In genomic region chr9:55511521-55511993, GRCm38 (mm10) we compare ENCODE assay signal across 7 mouse cellular contexts. TPM values are rescaled to one million over a fixed set of nuclear protein-coding genes. Genes with fewer than 3 reads are reported as not detected.
A peak's percentile ranks its signal among the peaks of the same experiment; 100 is the strongest.
DNase-seq lines count a peak whose midpoint lies in the region; ATAC-seq lines count a peak whose summit lies in the region.

No protein-coding gene starts in this region.

- WGBS in heart, embryonic 11.5 days (ENCODE audit: insufficient replicate concordance): 0% methylated on average over 24 of the region's 32 CpGs
- WGBS in macrophage (ENCODE audit: missing documents): under 1% methylated on average over 32 of the region's 32 CpGs

- peaks cover 12% of the 10 kb centered on the region for H3K27me3 ChIP-seq in heart, embryonic 11.5 days (ENCODE audit: control insufficient read depth, insufficient read depth, low read length)
- H3K27me3 ChIP-seq in splenic B cell, adult 2 months (ENCODE audit: control insufficient read depth, insufficient read depth, low read length, poor library complexity, severe bottlenecking): no peaks in the 10 kb centered on the region

- H3K4me3 ChIP-seq in heart, embryonic 11.5 days (ENCODE audit: low read depth, low read length): peak overlapping the region; percentile 85
- peak overlapping the region; percentile 58 for H3K4me3 ChIP-seq in macrophage (ENCODE audit: inconsistent target)

- H3K9ac ChIP-seq in heart, embryonic 11.5 days (ENCODE audit: low read depth, low read length): peak overlapping the region; percentile 97

- H3K4me1 ChIP-seq in heart, embryonic 11.5 days (ENCODE audit: control insufficient read depth, insufficient read depth, low read length): peaks cover 3% of the 10 kb centered on the region; the same call in 1 of the 2 replicates

- peak overlapping the region; percentile 75 for H3K4me2 ChIP-seq in heart, embryonic 11.5 days

- peaks cover 49% of the 10 kb centered on the region for H3K79me2 ChIP-seq in macrophage (ENCODE audit: inconsistent target)

- H3K36me3 ChIP-seq in heart, embryonic 11.5 days (ENCODE audit: control insufficient read depth, insufficient read depth, low read length): no peaks in the 10 kb centered on the region
- H3K36me3 ChIP-seq in macrophage (ENCODE audit: inconsistent target): no peaks in the 10 kb centered on the region
- no peaks in the 10 kb centered on the region for H3K36me3 ChIP-seq in splenic B cell, adult 2 months (ENCODE audit: control insufficient read depth, insufficient read depth, low read length, poor library complexity, severe bottlenecking)

- H3K9me3 ChIP-seq in heart, embryonic 11.5 days (replicated peaks; ENCODE audit: control insufficient read depth, low read length): no peaks in the 10 kb centered on the region

- ATAC-seq in heart, embryonic 11.5 days (replicated peaks; ENCODE audit: insufficient number of reproducible peaks, low FRiP score, low TSS enrichment): peak; percentile 73

- H3K27ac ChIP-seq in heart, embryonic 11.5 days (ENCODE audit: low read depth, low read length): peak overlapping the region; percentile 90
- H3K27ac ChIP-seq in macrophage: peak overlapping the region; percentile 39

- peak; percentile 58 for DNase-seq in 3T3-L1 (ENCODE audit: low read depth, low spot score)
- peak; percentile 71 for DNase-seq in CD4-positive helper T cell, adult 2 months (ENCODE audit: low read depth, low spot score)
- peak; percentile 49 for DNase-seq in c-Kit-negative CD71-positive TER-119-positive erythroid progenitor cells, embryonic 14.5 days (ENCODE audit: low read depth, low spot score)
- DNase-seq in kidney, postnatal 36 days: peak; percentile 61 to 84
- peak; percentile 60 for DNase-seq in splenic B cell, adult 2 months (ENCODE audit: low read depth, low spot score)

RNA-seq across cellular contexts. Expression of gene Etfa, which starts 0.5 kb away (rescaled TPM):
- 283 and 296 TPM in 2 replicates for polyA plus RNA-seq in heart, embryonic 11.5 days (2014; fragmentation: Nextera tagmentation; extraction: Ambion mirVana)
- 10 to 100 TPM; 14.1 to 38.8 (median 21.9) TPM for total RNA-seq in macrophage (2018; cell fraction: chromatin; rRNA removed)
- total RNA-seq in macrophage (2018; cell fraction: cytosol; rRNA removed): 10 to 100 TPM; 41.1 to 65.7 (median 54.5) TPM
- total RNA-seq in macrophage (2018; cell fraction: nucleus; rRNA removed): 10 to 100 TPM; 15.6 to 35.4 (median 19.3) TPM
- polyA plus RNA-seq in macrophage (2018): 63.1 to 73.4 TPM (median 72.9 TPM) in 3 replicates

RNA-seq across cellular contexts. Expression of gene Isl2, which starts 26.9 kb away (rescaled TPM):
- 0.69 and 2.1 TPM in 2 replicates for polyA plus RNA-seq in heart, embryonic 11.5 days (2014; fragmentation: Nextera tagmentation; extraction: Ambion mirVana)
- not detected for total RNA-seq in macrophage (2018; cell fraction: chromatin; rRNA removed)
- total RNA-seq in macrophage (2018; cell fraction: cytosol; rRNA removed): not detected
- under 1 TPM in 1 of 26 experiments, not detected in 25; 0.30 TPM for total RNA-seq in macrophage (2018; cell fraction: nucleus; rRNA removed)
- not detected in 3 replicates for polyA plus RNA-seq in macrophage (2018)

Comparison
In these comparisons a context has a peak if more than half of its experiments do, and no peak if none do; other contexts are left out.
1. Peak in every context shown above with its lines: DNase-seq, ATAC-seq, H3K4me3 ChIP-seq and H3K27ac ChIP-seq.